28 mouse cellular contexts compared by ENCODE assay signal in genomic region chr6:86271130-86271529, GRCm38 (mm10).
DNase-seq lines count a peak whose midpoint lies in the region; ATAC-seq lines count a peak whose summit lies in the region.
"Had no signal": no experiment of that assay in that cellular context is flagged by ENCODE, and none has a peak within 500 bp of the region (broad histone marks: within the 10 kb centered on the region; RNA-seq: fewer than 3 reads in every experiment).

No protein-coding gene starts in this region.

- H3K4me1 ChIP-seq in kidney, embryonic 14.5 days (ENCODE audit: control insufficient read depth, insufficient read depth, low read length), result no peaks in the 10 kb centered on the region
- H3K4me1 ChIP-seq: forebrain, embryonic 13.5 days; liver, embryonic 12.5 days had no signal

- H3K36me3 ChIP-seq in kidney, embryonic 14.5 days (ENCODE audit: control insufficient read depth, insufficient read depth, low read length), result no peaks in the 10 kb centered on the region
- H3K36me3 ChIP-seq: heart, embryonic 10.5 days; heart, embryonic 15.5 days; liver, embryonic 12.5 days; midbrain, embryonic 10.5 days; neural tube, embryonic 12.5 days had no signal

- no peak overlapping the region for H3K9ac ChIP-seq in kidney, embryonic 14.5 days (ENCODE audit: low read depth, low read length)
- H3K9ac ChIP-seq: forebrain, embryonic 13.5 days; heart, embryonic 15.5 days; hindbrain, embryonic 14.5 days; liver, embryonic 12.5 days; liver, postnatal 0 days; neural tube, embryonic 12.5 days had no signal

- no peak overlapping the region for H3K4me3 ChIP-seq in kidney, embryonic 14.5 days (ENCODE audit: low read length)
- H3K4me3 ChIP-seq: forebrain, embryonic 13.5 days; heart, embryonic 10.5 days; heart, embryonic 15.5 days; left cerebral cortex, adult 2 months; liver, embryonic 12.5 days; midbrain, embryonic 10.5 days; myocyte; neural tube, embryonic 12.5 days had no signal

- H3K27ac ChIP-seq in kidney, embryonic 14.5 days (ENCODE audit: low read depth, low read length), result peak overlapping the region; percentile 7; the same call in 1 of the 2 replicates
- H3K27ac ChIP-seq: forebrain, embryonic 13.5 days; heart, embryonic 10.5 days; heart, embryonic 15.5 days; hindbrain, embryonic 14.5 days; left cerebral cortex, adult 2 months; liver, embryonic 12.5 days; midbrain, embryonic 10.5 days; neural tube, embryonic 12.5 days had no signal

- 87% methylated on average over 5 of the region's 5 CpGs for WGBS in kidney, embryonic 14.5 days

- ATAC-seq in kidney, embryonic 14.5 days (ENCODE audit: low FRiP score, low TSS enrichment), result no peak
- ATAC-seq: forebrain, embryonic 13.5 days; liver, embryonic 12.5 days; liver, postnatal 0 days; Patski had no signal

- intact Hi-C loops in gastrocnemius, postnatal 14 days (cut with DNase I; ENCODE audit: low total_unique reads), result no loop called here
- intact Hi-C loops in heart, postnatal 10 days (cut with DNase I), result no loop called here

- H3K4me2 ChIP-seq in kidney, embryonic 14.5 days (replicated peaks; ENCODE audit: low read depth, low read length), result no peak overlapping the region
- H3K4me2 ChIP-seq: forebrain, embryonic 13.5 days; heart, embryonic 15.5 days; hindbrain, embryonic 14.5 days; liver, embryonic 12.5 days; neural tube, embryonic 12.5 days had no signal

- DNase-seq in kidney, postnatal 25 days, result no peak
- peak; percentile 73 for DNase-seq in brain, adult 2 months (ENCODE audit: low read depth, low spot score)
- peak; percentile 37 to 42 for DNase-seq in cerebellum, adult 18-20 months
- DNase-seq in cerebellum, postnatal 10 days, result peak; percentile 38 to 43
- DNase-seq in gastrocnemius, postnatal 14 days, result no peak
- no peak for DNase-seq in heart, postnatal 10 days
- DNase-seq in thymus, postnatal 36 days, result no peak
- DNase-seq: gastrocnemius, postnatal 25 days; heart, adult 11 months; heart, postnatal 36 days; kidney, adult 11 months; kidney, postnatal 14 days; liver, postnatal 0 days; lung, postnatal 14 days; right cerebral cortex, adult 18-20 months; thymus, adult 2 months; thymus, postnatal 4 days had no signal

- no peaks in the 10 kb centered on the region for H3K27me3 ChIP-seq in kidney, embryonic 14.5 days (ENCODE audit: control insufficient read depth, insufficient read depth, low read length)
- H3K27me3 ChIP-seq: forebrain, embryonic 13.5 days; heart, embryonic 15.5 days; liver, embryonic 12.5 days; neural tube, embryonic 12.5 days; Patski had no signal

- H3K9me3 ChIP-seq in kidney, embryonic 14.5 days (ENCODE audit: control insufficient read depth, low read length), result peaks cover 4% of the 10 kb centered on the region; the same call in 1 of the 2 replicates
- H3K9me3 ChIP-seq: heart, embryonic 10.5 days; heart, embryonic 15.5 days; liver, embryonic 12.5 days; midbrain, embryonic 10.5 days; neural tube, embryonic 12.5 days had no signal

Comparison
In these comparisons a context has a peak if more than half of its experiments do, and no peak if none do; other contexts are left out.
1. DNase-seq: peak in brain, adult 2 months (single experiment), cerebellum, adult 18-20 months (2 of 2) and cerebellum, postnatal 10 days (2 of 2); none in kidney, postnatal 25 days (0 of 2), gastrocnemius, postnatal 14 days (single experiment), heart, postnatal 10 days (0 of 2) and thymus, postnatal 36 days (0 of 2).